Mouse (Mus musculus) erythroblast, embryonic 14.5 days (primary cell): ENCODE data around the gene Gpc4.

ENCODE experiments used
- GATA1 ChIP-seq: IDR thresholded peaks from 2 replicates; pipeline ENCODE4 v1.6.1; 2012; ENCODE audit warnings: low read length, inconsistent platforms, mixed read lengths
- TAL1 ChIP-seq: IDR thresholded peaks from 3 replicates; pipeline ENCODE4 v1.6.1; 2012; ENCODE audit warnings: low read length, inconsistent platforms, mixed read lengths

GRCm38 (mm10) chrX:52165555-52165938, 495 bp upstream of the Gpc4 start:
- TF ChIP-seq GATA1 (no peak), TAL1 (no peak)
